Mouse (Mus musculus) c-Kit-positive CD71-positive TER-119-positive erythroid progenitor cells, embryonic 14.5 days (primary cell): ENCODE results near the gene Chd6.

Experiments
- DNase-seq: peaks from one replicate; pipeline ENCODE4 v3.0.0-alpha.2; 2013; ENCODE audit warnings: low spot score

Gene Chd6

DNA sequence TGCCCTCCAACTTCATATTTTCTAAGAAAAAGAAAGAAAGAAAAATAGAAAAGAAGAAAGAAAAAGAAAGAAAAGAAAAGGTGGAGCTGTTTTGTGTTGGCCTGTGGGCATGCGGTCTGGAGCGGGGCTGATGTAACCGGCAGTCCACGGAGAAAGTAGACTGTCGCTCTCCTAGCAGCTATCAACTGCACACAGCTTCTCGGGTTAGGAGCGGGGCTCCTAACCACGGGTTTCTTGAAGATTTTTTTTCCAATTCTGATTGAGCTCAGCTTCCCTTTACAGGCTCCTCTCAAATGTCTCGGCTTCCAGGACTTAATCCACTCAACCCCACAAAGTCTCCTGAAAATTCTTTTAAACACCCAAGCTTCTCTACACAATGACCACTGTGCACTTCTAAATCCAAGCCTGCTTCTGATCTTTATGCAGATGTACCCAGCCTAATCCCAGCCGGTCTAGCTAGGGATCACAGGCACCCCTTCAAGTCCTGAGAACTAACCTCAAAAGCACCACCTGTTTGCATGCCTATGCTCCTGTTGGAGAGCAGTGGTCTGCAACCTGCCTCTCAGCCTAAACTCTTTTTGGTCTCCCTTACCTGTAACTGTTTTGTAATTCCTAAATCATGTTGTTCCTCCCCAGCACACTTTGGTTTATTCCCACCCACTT lies 42.6 kb downstream of the Chd6 start:
- DNase-seq: peak; percentile 52

DNA sequence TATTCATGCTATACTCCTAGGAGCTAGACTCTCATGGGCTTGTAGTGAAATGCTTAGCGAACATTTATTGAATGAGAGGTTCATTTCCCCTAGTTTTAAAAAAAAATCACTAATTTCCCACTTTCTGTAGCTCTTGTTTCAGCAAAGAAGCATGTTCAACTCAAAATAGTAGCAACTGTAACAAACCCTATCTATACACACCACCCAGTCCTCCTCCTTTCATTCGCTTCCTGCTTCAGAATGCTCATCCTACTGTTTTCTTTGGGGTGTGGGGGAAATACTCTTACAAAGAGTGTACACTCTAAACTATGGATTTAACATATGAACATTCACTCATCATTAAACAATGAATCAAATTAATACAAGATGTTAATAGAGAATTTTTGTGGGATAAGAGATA lies 43.3 kb downstream of the Chd6 start:
- no peak for DNase-seq

DNA sequence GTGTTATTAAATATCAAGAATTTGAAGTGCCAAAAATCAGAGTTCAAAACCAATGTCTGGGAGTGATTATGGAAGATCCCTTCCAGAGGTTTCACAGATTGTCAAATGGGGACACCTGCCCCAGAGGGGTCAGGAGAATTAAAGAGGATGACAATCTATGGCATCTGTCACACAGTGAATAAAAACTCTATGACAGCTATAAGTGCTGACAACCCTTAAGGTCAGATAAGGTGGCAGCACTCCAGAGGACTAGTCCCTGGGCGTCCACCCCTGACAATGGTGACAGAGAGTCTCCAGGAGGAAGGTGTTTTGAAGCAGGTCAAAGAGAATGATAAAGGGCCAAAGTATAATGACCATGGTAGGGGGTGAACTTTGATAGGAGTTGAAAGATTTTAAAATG lies 44.0 kb downstream of the Chd6 start:
- peak; percentile 19 for DNase-seq

DNA sequence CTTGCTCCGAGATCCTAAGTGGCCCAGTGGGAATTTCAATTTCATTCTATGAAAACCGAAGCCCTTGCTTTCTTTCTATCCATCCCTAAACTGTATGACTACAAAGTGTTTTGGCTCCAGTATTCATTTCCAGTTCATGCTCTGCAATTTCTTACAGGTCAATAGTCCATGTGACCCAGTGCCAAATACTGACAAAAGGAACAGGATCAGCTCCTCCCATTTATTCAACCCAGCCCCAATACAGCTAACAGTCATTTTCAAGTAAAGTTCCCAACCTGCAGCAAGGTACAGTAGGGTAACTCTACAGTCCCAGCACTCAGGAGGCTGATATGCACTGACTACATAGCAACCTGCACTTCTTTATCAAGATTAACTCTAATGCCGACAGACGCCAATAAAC lies 50.0 kb downstream of the Chd6 start:
- no peak for DNase-seq

DNA sequence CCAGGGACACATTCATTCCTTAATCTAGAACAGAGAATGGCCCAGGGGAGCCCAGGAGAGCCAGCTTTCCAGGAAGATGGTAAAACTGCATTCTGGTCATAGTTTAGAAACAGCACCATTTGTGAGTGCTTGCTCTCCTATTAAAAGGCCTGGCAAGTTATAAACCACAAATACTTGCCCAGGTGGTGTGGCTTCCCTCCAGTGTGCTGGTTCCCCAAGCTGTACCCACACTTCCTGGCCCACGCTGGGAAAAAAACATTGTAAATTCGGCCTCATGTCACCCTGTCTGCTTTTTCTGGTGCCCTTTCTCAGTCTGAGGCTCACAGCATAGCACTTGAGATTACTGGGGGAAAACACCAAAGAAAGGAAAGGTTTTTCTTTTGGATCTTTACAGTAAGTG lies 55.1 kb downstream of the Chd6 start:
- no peak for DNase-seq

DNA sequence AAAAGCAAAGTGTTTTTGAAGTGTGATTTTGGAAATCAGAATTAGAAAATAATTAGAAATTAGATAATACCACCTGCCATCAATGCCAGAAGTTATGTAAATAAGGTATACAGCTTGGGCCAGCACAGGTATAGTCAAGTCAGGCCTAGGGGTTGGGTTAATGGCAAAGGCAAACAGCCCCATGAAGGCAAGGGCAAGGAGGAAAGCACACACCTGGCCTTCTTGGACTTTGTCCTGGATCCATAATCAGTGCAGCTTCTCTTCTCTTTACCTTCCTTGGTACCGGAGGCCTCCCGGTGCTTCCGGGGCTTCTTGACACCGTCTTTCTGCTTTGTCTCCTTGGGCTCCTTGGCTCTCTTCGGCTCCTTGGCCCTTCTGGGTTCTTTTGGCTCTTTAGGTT lies 56.7 kb downstream of the Chd6 start:
- DNase-seq: no peak

DNA sequence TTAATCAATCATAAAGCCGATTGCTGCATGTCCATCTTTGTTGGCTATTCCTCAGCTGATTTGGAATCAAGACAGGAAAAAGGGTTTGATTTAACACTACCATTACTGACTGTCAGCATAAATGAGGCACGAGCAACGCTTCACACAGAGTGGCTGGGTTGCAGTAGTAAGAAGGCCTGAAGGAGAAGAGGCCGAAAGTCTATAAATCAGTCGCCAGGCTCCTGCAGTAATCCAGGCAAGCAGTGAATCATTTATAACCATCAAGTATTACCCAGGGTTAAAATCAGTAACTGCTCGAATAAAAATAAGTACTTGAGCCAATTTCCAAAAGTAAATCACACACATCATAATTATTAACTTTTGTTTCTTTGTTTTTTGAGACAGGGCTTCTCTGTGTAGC lies 59.4 kb downstream of the Chd6 start:
- no peak for DNase-seq

DNA sequence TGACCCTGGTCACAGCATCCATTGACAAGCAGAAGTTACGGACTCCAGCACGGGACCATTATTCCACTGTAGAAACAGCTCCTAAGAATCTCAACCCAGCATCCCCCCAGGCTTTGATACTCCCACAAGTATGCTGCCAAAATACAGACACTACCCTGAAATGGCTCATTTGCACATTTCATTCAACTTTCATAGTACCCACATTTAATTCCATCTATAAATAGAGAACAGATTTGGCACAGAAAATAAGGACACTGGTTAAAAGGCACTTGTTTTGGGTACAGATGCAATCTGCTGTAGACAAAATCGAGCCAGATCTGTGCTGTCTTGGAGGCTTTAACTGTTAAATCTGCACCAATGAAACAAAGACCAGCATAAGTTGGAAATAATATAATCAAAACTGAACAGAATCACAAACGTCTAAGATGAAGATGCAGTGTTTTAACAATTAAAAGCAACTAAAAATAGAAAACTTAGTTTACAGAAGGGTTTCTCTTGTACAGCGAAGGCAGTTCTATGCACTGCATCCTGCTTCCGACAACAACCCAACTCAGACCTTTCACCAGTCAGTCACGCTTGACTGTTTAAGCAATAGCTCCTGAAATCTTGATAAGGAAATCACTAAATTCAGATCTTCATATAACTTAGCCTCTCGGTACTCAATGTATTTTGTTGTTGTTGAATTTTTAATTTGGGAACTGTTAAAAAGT lies 64.2 kb downstream of the Chd6 start:
- DNase-seq: no peak

DNA sequence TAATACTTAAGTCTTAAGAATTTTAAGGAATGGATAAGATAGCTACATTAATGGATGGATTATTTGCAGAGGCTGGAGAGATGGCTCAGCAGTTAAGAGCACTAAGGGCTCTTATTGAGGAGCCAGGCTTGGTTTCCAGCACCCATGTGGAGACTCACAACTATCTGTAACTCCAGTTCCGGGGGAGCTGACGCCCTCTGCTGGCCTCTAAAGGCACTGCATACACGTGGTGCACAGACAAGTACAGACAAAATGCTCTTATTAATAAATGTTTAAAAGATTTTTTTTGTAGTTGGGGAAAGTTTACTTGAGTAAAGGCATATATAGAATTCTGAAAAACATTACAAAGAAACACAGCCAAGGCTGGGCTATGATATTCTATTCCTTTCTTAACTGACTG lies 66.0 kb downstream of the Chd6 start:
- DNase-seq: no peak

DNA sequence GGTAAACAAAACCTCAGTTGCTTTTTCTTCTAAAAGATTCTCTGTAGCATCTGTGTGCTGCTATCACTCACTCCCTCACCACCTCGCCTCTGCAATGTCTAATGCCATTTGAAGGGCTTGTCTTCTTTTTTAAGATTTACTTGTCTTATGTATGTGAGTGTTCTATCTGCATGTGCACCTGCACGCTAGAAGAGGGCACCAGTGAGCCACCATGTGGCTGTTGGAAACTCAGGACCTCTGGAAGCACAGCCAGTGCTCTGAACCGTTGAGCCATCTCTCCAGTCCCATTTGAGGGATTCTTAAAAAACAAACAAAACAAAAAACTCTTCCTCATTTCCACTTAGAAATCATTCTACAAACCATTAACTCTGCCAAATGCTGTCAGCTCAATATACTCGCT lies 68.1 kb downstream of the Chd6 start:
- DNase-seq: no peak

DNA sequence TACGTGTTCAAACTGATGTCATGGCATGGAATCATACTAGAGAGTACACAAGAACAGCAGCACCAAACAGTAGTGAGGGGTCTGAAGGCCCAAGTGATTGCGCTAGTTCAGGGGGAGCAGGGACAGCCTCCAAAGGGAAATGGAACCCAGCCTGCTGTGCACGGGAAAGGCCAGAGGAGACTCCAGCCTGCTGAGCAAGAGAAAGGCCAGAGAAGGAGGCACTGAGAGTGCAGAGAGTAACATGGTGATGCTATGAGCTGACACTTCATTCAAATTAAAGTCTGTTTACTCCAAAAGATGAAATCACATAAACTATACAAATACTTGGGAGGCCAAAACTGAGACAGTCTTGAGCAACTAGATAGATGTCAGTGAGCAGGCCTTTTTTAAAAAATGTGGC lies 71.1 kb downstream of the Chd6 start:
- no peak for DNase-seq

DNA sequence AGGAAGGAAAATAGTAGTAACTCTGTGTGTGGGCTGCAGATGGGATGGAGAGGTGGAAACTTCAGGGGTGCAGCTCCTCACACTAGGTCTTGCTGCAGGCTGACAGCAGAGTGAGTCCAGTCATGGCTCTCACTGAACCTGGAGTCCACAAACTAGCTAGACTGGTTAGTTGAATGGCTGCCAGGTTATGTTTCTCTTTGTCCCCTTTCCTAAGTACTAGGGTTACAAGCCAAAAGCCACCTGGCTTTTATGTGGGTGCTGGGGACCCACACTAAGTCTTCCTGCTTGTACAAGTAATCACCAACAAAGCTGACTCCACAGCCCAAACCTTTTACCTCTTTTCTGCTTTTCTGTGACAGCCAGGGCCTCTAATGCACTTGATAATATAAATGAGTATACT lies 75.7 kb downstream of the Chd6 start:
- DNase-seq: no peak

DNA sequence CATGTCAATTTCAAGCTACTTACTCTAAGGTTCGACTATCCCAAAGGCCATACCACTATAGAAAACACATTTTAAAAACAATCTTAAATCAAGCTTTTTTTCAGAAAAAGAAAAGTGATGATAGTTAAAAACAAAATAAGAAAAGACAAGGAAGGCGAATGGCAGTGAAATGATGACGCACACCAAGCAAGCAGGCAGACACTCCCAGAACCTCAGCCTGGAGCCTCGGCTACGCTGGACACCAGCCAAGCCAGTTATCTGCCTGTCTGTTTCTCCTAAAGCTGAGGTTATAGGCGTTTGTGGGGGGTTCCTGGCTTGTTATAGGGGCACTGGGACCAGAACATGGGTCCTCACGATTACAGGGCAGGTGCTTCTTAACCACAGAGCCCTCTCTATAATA lies 76.5 kb downstream of the Chd6 start:
- no peak for DNase-seq

DNA sequence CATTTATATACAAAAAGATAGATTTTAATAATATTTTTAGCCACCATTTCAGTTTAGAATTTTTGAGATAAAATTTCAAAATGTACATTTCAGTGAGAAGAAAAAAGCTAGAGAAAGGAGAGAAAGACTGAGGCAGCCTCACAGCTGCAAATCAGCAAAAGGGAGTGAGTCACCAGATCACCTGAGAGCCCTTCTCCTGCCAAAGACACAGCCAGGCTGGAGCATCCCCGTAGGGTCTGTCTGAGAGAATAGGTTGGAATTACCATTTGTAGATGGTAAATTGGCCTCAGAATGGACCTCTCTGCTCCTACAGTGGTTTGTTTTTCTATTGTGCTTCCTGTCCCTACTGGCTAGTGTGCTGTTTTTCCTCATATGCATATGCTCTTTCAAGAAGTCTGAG lies 84.3 kb downstream of the Chd6 start:
- DNase-seq: no peak

DNA sequence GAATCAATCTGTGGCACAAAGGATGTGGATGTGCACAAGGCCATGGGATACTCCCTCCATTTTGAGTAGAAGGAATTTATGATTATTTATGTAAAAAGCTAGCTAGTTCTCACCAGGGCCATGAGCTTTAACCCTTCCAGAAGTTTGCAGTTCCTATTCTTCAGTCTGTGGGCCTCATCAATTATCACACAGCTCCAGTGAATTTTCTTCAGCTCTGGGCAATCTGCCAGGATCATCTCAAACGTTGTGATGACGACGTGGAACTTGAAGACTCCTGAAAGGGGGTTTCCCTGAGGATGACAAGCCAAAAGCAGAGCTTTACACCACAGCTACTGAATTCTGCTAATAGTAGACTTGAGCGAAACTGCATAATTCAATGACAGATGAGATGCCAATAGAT lies 91.0 kb downstream of the Chd6 start:
- no peak for DNase-seq

DNA sequence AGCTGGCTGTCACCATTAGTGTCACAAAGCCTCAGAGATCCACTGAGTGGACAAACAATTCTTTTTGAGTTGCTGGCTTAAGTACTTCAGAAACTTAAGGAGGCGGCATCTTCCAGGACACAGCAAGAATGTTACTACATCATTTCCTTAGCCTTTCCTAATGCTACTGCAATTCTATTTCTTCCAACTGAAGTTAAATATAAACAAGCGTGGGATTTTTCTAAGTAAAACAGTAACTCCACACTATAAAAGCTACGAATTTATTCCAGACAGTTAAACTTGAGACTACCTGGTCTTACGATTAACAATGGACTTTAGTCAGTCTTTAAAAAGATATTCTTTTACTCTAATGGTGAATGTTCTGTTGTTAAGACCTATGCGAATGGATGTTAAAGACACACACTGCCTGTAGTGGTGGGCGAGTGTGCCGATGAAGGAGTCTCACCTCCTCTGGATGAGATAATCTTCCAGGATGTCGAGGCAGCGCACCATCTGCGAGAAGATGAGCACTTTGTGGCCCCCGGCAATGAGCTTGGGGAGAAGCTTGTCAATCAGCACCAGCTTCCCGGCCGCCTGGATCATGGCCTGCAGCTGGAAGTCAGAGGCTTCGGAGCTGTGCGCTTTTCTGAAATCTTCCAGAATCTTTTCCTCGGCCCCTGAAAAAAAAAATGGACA lies 96.2 kb downstream of the Chd6 start:
- DNase-seq: no peak

DNA sequence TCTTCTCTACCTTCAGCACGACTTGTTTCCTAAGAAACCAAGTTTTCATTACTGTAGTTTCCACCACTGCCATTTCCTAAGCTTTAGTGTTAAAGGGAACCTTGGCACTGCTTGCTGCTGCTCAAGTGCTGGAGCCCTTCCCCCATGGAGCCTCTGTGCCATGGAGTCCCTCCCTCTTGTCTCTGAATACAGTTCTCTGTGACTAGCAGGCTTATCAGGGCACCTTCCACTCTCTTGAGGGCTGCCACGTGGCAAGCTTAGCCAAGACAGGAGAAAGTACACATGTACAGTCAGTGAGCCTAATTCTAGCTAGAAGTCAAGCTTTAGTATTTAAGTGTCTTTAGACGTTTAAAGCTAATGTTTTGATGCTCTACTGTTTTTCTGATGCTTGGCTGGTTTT lies 104.5 kb downstream of the Chd6 start:
- no peak for DNase-seq

DNA sequence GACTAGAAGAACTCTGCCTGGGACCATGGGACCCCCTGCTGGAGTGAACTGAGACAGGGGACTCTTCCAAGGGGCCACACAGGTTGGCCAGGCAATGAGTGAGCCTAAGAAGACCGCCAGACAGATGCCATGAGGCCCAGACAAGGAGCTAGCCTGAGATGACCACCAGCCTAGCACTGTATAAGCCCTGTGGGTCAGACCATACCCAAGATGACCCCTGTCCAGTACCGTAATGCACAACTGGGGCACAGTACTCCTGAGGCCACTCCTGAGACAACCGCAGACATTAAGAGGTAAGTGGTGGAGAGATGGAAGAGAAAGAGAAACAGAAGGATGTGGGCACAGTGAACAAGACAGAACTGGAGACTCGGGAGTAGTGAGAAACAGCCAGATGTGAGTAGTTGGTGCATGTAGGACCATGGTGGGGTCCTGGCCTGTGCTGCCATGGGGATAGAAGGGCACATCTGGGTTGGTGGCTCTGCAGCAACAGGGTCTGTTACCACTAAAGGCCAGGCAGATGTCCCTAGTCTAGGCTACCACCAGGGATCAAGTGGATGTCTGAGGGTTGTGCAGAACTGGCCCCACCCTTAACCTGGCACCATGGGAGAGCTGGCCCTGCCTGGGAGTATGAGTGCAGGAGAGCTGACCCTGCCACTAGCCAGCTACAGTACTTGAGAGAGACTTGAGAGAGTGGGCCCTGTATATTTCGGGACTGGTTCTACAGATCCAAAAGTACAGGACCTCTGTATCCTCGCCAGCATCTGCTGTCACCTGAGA lies 111.7 kb downstream of the Chd6 start:
- DNase-seq: no peak

DNA sequence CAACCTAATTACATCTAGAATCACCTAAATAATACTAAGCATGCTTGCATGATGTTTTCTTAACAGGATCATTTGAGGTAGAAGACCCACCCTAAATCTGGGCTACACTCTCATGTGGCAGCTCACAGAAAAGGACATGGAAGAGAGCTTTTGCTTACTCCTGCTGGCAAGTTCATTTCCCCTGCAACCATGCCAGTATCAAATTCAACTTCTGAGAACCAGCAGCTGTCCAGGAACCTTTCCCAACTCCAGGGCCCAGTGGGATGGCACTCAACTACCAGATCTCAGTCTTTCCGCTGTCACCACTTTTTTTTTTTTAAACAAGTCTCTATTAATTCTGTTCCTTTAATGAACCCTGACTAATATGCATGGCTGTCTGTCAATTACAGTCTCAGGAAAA lies 114.7 kb downstream of the Chd6 start:
- DNase-seq: no peak

DNA sequence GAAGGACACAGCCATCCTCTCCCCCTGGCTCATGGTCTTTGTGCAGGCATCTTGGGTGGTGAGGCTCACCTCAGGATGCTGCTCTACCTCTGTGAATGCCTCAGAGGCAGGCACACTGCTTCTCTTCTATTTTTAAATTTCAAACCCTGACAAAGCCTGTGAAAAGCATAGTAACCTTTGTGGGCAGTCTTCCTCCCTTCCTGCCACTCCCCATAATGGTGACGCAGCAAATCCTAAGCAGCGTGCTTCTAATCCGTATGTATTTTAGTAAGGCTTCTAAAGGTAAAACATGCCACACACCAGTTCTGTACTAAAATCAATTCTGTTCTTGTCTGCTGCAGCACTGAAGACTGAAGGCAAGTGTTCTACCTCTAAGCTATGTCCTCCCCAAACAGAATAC lies 116.4 kb downstream of the Chd6 start:
- DNase-seq: no peak

DNA sequence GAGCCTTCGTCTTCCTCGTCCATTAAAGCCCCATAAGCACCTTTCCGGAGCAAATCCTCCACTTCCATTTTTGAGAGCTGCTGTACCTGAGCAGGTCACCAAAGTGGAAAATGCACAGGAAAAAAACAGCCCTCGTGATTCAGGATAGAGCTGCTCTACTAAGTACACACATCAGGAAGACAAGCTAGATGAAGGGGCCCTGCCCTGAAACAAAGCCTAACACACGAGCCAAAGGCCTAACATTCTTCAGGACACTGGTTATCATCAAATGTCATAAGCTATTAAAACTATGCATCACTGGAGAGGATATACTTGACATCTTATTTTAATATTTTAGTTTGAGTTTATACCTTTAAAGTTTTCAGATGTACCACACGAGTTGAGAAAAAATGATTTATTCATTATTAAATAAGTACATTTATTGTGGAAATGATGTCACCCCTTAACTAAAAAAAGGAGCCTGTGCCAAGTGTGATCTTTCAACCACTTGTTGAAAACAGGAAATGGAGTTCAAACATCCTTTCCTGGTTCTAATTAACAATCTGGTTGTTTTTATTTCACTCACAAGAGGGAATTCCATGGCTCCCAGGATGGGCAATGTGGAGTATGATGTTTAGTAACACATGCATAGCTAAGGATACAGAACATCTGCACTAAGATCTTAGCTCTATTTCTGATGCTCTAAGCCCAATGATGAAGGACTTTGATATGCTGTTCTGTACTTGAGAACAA lies 118.4 kb downstream of the Chd6 start:
- no peak for DNase-seq

DNA sequence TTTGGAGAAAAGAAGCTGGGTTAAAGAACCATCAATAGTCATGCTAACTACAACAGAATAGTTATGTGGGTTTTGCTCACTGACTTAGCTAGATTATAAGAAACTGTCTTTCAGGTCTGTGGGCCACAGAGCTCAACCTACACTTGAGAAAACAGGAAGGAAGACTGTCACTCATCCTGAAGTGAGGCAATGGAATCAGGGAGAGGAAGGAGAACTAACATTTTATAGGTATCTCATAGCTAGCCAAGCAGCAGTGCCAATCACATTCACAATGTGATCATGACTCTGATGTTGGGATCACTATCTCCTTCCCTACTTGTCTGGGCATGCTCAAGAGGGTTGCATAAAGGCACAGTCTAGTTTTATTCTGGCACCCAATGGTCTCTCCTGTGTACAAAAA lies 121.4 kb downstream of the Chd6 start:
- no peak for DNase-seq
